Mouse (Mus musculus) cerebellum, adult 9-10 months (tissue): Measurements from ENCODE around the gene Gnpat.

ENCODE experiments used
- DNase-seq: peaks from one replicate; pipeline ENCODE4 v3.0.0; 2022

The Gnpat gene

DNA sequence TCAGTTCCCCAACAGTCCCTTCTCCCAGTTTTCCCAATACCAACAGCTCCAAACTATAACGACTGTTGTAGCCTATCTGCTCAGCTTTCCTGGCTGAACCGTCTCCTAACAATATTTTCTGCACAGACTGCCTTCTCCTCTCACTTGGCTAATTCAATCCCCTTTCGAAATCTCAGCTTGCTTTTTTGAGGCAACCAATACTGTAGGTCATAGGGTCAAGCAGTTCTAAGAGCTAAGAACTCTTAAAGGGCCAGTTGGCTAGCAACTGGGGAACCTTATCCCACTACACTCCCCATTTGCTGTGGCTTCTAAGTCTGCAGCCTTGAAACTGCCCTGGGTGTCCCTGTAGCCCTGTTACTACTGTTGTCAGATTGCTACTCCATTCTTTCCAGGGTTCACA lies 17.7 kb upstream of the Gnpat start:
- DNase-seq, result no peak

DNA sequence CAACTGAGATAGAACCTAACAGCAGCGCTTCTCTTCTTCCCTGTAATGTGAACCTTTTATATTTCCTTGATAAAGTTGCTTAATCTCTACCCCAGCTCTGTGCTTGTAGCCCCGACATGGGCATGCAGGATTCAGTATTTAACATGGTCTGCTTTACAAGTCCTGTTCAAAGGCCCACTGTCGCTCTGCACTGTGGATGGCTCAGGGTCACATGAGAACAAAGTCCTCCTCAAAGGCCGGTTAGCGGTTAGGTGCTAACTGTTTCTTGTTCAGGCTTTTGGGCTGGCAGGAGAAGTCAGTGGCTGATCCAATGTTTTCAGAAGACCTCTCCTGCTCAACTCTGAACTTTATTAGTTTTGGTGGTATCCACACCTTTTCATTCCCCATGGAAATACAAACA lies 17.3 kb upstream of the Gnpat start:
- no peak for DNase-seq

DNA sequence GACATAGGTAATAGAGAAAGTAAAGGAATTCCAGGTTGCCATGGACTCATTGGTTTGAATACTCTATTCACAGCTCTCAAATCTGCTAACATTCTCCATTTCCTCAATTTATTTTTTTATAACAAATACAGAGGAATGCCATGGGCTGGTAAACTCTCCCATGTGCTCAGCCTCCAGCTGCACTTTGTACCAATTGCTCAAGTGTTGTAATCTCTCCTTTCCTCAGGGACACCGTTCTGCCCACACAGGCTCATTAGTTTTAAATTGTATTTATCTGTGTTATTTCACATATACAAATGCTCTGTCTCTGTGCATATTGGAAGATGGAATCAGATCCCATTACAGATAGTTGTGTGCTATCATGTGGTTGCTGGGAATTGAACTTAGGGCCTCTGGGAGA lies 9.3 kb upstream of the Gnpat start:
- DNase-seq, result no peak

DNA sequence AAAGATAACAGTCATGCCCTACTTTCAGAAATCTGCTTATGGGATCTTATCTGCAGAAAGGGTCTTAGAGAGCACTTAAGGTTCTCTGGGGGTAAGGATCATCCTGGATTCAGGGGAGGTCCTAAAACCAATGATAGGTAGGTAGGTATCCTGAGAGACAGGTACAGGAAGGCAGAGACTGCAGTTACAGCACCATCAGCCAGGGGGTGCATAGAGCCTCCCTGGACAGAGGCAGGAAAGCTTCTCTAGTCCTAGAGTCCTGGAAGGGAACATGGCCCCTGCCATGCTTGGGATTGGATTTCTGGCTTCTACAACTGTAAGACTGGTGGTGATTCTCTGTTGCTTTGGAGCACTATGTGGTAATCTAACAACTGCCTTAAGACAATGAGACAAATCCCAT lies 3.4 kb upstream of the Gnpat start:
- DNase-seq, result peak; percentile 36

DNA sequence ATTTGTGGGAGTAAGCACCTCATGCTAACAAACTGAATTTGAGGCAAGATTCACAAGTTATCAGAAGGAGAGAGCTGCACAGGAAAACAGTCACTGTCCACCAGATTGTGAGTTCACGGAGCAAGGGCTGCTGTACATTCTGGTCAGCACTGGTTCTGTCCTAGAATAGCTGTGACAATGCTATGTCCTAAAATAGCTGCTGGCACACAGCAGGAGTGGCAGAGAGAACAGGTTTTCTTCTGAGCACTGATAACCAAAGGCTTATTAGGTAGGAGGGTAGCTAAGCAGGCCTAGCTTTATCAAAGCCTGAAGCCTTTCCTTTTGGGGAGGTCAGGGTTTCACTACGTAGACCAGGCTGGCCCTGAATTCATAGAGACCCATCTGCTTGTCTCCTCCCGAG lies 2.6 kb upstream of the Gnpat start:
- peak; percentile 48 for DNase-seq

DNA sequence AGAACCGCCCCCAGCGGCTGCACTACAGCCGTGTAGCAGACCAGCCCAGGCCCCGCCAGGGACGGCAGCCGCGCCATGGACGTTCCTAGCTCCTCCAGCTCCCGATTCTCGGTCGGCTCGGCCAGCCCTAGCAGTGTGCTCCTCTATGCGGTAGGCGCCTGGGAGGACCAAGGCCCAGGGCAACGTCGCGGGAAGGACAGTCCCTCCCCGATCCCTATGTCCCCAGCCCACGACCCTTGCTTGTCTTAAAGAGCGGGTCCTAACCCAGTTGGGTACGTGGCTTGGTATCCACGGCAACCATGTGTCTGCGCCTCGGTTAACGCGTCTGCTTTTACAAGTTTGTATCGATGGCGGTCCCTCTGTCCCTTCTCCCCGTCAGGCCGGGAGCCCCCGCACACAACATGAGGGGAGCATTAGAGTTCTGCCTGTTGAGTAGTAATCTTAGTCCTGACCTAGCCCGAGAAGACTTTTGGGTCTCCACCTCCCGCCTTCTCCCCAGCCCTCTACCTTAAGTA lies 387 bp downstream of the Gnpat start:
- no peak for DNase-seq

DNA sequence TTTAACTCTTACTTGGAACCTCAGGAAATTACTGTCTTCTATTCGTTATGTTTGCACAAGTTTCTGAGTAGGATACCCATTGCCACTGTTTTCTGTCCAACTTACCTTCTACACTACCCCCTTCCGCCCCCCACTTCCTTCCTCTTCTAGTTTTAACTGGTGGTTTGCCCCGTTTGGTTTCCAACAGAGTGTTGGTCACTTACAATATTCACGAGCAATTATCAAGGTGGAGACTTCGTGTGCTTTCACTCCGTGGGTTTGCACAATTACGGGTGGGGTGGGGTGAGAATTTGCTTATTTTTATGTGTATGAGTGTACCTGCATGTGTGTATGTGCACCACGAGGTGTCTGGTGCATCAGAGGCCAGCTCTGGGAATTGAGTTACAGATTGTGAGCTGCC lies 896 bp downstream of the Gnpat start:
- no peak for DNase-seq

DNA sequence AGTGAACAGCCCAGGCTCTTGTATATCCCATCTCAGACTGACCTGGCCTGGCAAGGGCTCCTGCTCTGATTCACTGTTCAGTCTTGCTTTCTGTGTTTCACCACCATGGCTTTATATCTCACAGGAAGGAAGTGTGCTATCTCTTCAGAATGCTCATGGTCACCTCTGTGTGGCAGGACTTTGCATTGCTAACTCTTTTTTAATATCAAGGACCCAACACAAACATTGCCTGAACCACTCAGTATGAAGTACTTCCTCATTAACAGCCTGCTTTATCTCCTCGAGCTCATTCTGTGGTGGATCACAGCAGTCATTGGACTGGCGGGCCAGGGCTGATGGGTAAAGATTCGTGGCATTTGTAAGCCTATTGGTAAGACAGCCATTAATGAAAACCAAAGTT lies 3.8 kb downstream of the Gnpat start:
- no peak for DNase-seq

DNA sequence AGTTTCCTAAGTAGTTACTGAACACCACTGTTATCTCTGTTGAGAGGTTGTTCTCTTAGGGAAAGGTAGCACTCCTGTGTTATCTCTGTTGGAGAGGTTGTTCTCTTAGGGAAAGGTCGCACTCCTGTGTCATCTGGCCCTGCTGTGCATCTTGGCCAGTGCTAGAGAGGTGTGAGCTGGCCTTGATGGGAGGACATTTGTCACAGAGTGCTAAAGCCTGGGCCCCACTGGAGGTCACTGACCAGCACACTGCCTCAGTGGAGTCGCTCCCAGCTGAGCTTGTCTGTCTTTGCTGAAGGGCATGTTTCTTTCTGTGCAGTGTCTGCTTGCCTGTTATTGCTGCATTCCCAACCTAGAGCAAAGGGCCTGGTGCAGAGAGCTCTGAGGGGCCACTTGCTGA lies 4.3 kb downstream of the Gnpat start:
- DNase-seq, result no peak

DNA sequence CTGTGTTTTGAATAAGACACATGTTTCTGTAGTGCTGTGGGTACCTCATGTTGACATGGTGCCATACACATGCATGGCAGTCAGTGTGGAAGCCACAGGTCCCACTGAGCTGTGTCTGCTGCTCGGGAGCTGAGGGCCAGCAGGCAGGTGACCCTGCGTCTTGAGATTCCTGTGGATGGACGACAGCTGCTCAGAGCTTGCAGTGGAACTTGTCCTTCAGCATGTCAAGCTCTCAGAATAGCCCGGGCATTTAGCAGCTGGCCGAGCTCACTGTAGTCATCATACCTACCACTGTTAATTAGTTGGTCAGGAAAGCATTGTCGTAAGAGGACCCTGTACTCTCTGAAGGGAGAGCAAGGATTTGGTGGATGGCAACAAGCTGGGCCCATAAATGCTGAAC lies 6.9 kb downstream of the Gnpat start:
- DNase-seq, result no peak

DNA sequence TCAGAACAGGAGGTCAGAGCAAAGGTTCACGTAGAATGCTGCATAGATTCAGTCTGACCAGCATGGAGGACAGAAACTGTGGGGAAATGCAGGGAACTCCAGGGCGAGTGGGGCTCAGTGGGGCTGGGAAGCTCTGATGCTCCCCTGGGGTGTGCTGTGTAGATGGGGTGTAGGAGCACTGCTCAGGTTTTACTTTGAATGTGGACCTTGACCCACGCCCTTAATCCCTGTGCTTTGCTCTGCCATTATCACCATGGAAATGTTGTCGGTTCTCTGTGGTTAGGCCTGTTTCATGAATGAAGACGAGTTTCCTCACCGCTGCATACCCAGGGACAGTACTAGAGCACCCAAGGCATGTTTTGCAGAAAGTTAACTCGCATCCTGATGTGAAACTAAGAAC lies 8.6 kb downstream of the Gnpat start:
- no peak for DNase-seq

DNA sequence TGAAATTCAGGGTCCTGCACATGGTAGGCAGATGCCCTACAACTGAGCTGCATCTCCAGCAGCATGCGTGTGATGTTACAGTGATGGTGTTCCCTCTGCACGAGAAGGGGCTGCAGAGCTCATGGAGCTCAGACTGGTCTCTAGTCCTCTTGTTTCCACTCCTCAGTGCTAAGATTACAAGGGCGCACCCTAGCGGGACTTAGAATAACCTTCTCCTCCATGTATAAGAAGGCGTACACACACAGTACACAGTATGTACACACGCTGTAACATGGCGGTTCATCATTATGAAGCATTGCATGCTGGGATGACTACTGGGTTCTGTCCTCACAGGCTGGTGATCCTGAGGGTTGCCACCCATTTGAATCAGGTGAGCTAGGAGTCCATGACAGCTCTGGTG lies 9.2 kb downstream of the Gnpat start:
- no peak for DNase-seq

DNA sequence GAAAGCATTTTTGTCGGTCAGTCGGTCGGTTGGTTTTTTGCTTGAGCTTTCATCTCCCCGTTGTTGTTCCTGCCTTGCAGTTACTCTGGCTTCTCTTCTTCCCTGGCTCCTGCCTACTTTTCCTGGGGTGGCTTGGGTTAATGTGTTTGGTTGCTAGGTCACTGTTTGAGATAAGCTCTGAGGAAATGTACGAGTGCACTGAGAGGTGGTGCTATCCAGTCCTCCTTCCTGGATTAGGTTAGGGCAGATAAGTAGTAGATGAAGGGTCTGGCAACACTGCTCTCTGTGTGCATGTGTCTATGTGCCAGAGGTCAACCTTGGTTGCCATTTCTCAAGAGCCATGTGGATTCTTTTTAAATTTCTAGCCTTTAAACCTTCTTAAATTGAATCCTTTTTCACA lies 9.9 kb downstream of the Gnpat start:
- no peak for DNase-seq

DNA sequence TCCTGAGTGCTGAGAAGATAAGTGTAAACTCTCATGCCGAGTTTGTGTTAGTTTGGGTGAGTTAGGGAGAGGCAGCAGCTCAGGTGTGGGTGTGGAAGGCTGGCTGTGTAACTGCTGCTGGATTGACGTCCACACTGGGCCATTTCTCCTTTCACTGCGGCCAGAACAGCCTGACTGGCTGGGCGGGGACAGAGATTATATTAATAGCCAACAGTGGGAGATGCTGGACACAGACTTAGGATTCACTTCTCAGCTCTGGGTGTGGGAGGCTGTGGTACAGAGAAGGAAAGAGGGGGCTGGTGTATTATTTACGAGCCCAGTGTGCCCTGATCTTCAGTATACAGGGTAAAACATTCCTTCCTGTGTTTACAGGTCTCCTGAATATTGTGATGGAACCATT lies 15.3 kb downstream of the Gnpat start:
- DNase-seq, result no peak

DNA sequence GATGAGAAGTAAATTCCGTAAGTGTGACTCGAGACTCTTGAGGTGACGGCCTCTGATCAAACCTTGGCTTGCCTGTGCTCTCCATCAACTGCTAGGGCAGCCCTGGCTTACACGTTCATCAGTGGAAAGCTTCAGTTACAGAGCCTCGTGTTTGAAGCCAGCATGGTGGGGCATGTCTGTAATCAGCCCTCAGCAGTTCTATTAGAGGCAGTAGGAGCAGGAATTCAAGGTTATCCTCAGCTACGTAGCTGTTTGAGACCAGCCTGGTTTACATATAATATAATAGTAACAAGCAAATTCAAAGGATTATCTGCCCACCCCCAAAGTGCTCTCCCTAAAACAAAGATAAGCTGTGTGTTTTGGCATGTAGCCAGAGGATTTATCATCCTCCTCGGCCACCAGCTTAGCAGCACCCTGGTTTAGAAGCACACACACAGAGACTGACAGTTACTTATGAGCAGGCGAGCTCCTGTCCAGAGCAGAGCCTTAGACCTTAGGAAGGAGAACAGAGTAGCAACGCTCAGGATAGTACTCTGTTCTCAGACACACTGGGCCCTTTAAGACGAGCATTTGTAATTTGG lies 16.2 kb downstream of the Gnpat start:
- no peak for DNase-seq

DNA sequence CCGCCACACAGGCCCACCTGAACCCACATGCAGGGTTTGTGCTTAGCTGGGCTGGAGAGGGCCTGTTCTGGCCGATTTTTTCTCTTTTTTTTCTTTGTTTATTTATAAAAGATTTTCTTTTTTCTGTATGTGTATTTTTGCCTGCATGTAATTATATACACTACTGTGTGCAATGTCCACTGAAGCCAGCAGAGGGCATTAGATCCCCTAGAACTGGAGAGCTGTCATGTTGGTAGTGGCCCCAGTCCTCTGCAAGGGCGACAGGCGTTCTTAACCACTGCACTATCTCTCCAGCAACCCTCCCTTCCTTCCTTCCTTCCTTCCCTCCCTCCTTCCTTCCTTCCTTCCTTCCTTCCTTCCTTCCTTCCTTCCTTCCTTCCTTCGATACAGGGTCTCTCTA lies 25.6 kb downstream of the Gnpat start:
- no peak for DNase-seq

DNA sequence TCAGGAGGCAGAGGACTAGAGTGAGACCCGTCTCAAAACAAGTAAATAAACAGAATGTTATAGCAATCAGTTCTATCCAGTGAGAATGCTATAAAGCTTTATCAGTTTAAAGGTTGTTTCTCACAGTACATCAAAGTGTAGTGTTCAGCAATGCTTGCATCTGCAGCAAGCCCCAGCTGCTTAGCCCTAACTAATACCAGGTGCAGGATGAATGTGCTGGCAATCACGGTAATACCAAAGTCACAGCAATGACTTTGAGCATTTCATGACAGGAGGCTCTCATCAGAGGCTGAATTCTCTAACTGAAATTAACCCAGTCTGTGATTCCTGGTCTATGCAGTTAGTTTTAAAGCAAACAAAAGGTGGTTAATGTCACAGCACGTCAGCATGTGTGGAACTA lies 29.8 kb downstream of the Gnpat start:
- no peak for DNase-seq

DNA sequence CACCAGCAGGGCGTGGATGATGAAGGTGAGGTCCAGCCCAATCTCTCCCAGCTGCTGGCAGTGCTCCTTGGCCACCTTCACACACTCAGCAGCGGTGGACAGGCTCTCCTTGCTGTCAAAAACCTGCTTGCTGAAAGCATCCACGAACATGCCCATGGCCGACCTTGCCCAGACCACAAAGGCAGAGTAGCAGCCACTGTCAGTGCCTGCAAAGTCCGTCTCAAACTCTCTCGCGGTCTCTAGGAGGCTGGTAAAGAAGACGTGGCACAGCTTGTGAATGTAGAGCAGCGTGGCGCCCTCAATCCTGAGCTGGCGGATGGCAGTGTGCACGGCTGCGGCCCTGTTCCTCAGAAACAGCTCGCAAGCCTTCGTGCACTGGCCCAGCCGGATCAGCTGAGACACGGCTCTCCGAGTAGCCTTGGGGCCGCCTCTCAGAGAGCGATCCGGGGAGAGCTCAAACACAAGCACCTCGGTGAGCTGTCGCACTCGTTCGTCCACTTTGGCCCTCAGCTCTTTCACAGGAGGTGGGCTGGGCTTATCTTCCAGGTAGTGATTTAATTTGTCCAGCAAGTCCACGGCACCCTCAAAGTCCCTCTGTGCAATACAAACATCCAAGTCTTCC lies 33.3 kb downstream of the Gnpat start:
- DNase-seq, result no peak

DNA sequence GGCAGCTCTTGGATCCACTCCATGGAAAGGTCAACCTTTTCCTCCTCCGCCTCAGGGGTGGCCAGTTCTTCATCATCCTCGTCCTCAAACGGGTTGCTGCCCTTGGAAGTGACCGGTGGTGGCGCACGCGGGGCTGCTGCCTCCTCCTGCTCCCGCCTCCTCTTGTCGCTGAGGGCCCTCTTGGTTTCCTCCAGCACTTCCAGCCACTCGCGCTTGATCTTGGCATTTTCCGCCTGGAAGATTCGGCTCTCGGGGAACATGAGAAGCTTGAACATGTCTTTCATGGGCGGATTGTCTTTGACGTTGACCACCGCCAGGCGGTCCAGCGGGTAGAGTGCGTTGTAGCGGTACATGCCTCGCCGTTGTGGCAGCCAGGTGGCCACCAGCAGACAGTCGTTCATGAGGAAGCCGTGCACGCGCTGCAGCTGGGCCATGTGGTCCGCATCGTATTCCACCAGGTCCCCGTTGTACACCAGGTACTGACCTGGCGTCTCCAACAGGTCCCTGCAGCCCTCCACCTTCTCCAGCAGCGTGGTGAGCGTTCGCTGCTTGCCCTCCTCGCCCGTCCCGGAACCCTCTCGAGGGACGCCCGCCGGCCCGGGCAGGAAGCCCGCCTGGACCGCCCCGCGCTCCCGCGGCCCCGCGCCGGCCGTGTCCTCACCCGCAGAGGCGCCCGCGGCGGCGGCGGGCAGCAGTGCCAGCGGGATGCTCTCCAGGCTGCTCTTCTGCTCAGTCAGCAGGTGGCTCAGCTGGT lies 34.0 kb downstream of the Gnpat start:
- DNase-seq, result peak; percentile 79

DNA sequence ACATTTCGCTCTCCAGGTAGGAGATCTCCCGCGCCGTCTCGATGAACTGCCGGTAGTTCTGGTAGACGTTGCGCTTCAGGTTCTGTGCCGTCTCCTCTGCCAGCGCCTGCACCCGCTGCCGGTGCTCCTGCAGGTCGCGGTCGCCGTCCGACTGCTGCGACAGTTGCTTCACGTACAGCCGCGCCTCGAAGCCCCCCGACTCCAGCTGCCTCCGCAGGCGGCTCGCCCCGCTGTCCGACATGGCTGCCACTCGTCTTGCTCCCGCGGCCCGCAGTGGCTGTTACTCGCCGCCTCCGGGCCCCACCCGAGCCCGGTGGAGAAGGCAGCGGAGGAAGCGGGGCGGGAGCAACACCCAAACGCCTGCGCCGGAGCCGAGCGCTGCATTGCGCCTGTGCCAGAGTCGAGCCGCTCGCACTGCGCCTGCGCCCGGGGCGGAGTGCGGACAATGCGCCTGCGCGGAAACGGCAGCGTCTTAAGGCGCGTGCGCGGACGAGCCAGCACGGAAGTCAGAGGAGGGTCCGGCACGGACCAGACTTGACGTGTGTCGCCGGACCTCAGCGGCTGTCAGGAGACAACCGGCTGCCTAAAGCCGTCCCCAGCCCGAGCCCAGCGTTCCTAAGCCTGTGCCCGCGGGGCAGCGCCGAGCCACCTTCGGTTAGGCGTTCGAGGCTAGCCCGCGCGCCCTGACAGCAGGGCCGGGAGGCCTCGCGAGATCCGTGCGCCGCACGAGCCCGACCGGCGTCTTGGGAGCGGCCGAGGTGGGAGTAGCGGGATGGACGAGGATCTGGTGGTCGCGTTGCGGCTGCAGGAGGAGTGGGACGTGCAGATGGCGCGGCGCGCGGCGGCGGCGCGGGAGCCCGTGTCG lies 34.8 kb downstream of the Gnpat start, which contains the start of the genes Exoc8 and Sprtn:
Exoc8 (minus strand) TSS at position 320 of the 865 bp plus-strand sequence.
Sprtn (plus strand) TSS at position 501 of the 865 bp plus-strand sequence.
- DNase-seq, result peak; percentile 95

DNA sequence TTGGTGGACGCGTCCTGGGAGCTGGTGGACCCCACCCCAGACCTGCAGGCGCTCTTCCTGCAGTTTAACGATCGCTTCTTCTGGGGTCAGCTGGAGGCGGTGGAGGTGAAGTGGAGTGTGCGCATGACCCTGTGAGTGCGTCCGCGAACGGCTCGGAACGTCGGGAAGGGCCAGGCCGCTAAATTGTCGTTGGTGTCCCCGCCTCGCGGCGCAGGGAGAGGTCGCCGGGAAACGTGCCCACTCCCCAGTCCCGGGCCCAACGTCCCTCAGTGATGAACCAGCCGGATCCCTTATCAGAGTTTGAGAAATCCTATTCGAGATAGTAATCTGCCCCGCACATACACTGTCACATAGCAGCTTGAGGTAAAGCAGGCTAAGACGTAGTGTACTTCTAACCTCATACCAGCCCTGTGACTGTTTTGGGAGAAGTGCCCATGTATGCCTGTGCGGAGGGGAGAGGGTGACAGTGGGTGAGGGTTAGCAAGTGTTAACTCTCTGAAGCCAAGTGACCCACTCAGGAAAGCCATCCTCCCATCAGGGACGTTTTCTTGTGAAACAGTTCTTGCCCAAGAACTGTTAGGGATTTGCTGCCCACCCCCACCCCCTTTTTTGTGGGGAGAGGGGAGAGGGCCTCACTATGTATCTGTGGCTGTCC lies 35.5 kb downstream of the Gnpat start:
- no peak for DNase-seq

DNA sequence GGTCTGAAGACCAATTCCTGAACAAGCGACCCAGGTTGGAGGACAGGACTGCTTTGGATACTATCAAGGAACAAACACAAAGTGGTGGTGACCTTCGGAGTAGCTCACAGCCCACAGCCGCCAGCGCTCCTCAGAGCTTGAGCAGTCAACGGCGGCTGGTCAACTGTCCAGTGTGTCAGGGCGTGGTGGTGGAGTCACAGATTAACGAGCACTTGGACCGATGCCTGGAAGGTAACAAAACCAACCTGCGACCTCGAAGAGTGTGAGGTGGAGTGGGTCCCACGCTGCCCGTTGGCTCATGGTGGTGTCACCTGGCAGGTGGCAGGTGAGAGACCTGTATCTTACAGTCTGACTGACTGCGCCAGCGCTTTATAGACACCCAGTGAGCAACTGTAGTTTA lies 40.4 kb downstream of the Gnpat start:
- DNase-seq, result no peak

DNA sequence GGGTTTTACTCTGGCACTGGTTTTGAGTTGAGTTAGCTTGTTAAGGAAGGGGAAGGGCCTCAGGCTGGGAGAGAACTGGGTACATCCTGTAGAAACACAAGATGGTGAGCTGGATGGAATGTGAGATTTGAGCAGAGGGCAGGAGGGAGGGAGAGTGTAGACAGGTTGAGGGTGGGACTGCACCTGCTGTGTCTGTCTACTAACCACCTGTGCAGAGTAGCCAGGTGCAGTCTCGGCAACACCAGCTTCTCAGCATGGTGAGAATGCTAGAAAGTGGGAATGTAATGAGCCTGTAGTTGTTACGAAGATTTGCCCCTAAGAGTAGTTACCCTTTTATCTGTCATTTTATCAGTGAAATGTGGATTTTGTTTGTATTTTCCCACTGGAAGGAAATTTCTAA lies 42.6 kb downstream of the Gnpat start:
- DNase-seq, result no peak
